Mouse (Mus musculus): ENCODE measurements around the gene Timm29. TPM values are rescaled to one million over a fixed set of nuclear protein-coding genes. Genes with fewer than 3 reads are reported as not detected.

Gene Timm29
- 16.5 and 17.3 TPM in 2 replicates for polyA plus RNA-seq (2015; fragmentation: Nextera tagmentation; extraction: Ambion mirVana)

- Histone ChIP-seq H3K9ac (replicated peaks; ENCODE audit: low read depth) (peak within 1 kb of the TSS; percentile 79), H3K4me2 (replicated peaks; ENCODE audit: low read depth, low read length) (peak within 1 kb of the TSS; percentile 87), H3K27me3 (replicated peaks; ENCODE audit: insufficient read depth, low read length) (no peaks in the 10 kb centered on the region), H3K27ac (ENCODE audit: low read length) (peak within 1 kb of the TSS; percentile 84), H3K9me3 (ENCODE audit: low read length) (no peaks in the 10 kb centered on the region), H3K36me3 (ENCODE audit: insufficient read depth, low read length) (peaks cover 6% of the 10 kb centered on the region), H3K4me1 (ENCODE audit: insufficient read depth, low read depth, low read length) (0 out of 2 replicates have a peak, but pooled peaks cover 6% of the 10 kb centered on the region), H3K4me3 (ENCODE audit: low read depth, low read length) (peak within 1 kb of the TSS; percentile 84)
- peak; percentile 98 for DNase-seq (ENCODE audit: low spot score)
- peak; percentile 93 for ATAC-seq
- WGBS: 1% methylated on average over 30 of the region's 30 CpGs
- TF ChIP-seq CTCF (IDR thresholded peaks at IDR 0.05) (no peak), EP300 (IDR thresholded peaks at IDR 0.05) (no peak)
Observed at GRCm38 (mm10) chr9:21592703-21593121, at the start of gene Timm29, which contains the start of gene Yipf2. Gene Timm29, plus strand, starts transcription at chr9:21592722. Gene Yipf2, minus strand, starts transcription at chr9:21592828.

- 15% methylated on average over 9 of the region's 9 CpGs for WGBS
- Histone ChIP-seq H3K4me1 (ENCODE audit: insufficient read depth, low read depth, low read length) (peaks cover 4% of the 10 kb centered on the region; the same call in 1 of the 2 replicates), H3K4me2 (replicated peaks; ENCODE audit: low read depth, low read length) (peak overlapping the region; percentile 87), H3K9me3 (ENCODE audit: low read length) (no peaks in the 10 kb centered on the region), H3K4me3 (ENCODE audit: low read depth, low read length) (peak overlapping the region; percentile 58), H3K36me3 (ENCODE audit: insufficient read depth, low read length) (no peaks in the 10 kb centered on the region), H3K27ac (ENCODE audit: low read length) (peak overlapping the region; percentile 95), H3K27me3 (replicated peaks; ENCODE audit: insufficient read depth, low read length) (no peaks in the 10 kb centered on the region), H3K9ac (replicated peaks; ENCODE audit: low read depth) (peak overlapping the region; percentile 34; the same call in 1 of the 2 replicates)
- ATAC-seq: peak; percentile 64
- DNase-seq (ENCODE audit: low spot score): no peak
- TF ChIP-seq CTCF (IDR thresholded peaks at IDR 0.05): peak; percentile 29
- TF ChIP-seq EP300 (IDR thresholded peaks at IDR 0.05): no peak
Observed at GRCm38 (mm10) chr9:21545351-21545915, 47.1 kb upstream of the Timm29 start.

GRCm38 (mm10) chr9:21545916-21546788 lies 46.4 kb upstream of the Timm29 start:
- Histone ChIP-seq H3K4me1 (ENCODE audit: insufficient read depth, low read depth, low read length) (peaks cover 4% of the 10 kb centered on the region; the same call in 1 of the 2 replicates), H3K9me3 (ENCODE audit: low read length) (no peaks in the 10 kb centered on the region), H3K27ac (ENCODE audit: low read length) (peak overlapping the region; percentile 95), H3K4me3 (ENCODE audit: low read depth, low read length) (peak overlapping the region; percentile 64), H3K27me3 (replicated peaks; ENCODE audit: insufficient read depth, low read length) (no peaks in the 10 kb centered on the region), H3K9ac (replicated peaks; ENCODE audit: low read depth) (peak overlapping the region; percentile 34; the same call in 1 of the 2 replicates), H3K4me2 (replicated peaks; ENCODE audit: low read depth, low read length) (peak overlapping the region; percentile 87), H3K36me3 (ENCODE audit: insufficient read depth, low read length) (no peaks in the 10 kb centered on the region)
- WGBS: under 1% methylated on average over 53 of the region's 67 CpGs
- ATAC-seq (peak; percentile 92), DNase-seq (ENCODE audit: low spot score) (peak; percentile 99)
- TF ChIP-seq CTCF (IDR thresholded peaks at IDR 0.05) (peak; percentile 71), EP300 (IDR thresholded peaks at IDR 0.05) (no peak)

GRCm38 (mm10) chr9:21546789-21547074 lies 45.8 kb upstream of the Timm29 start, which contains the start of gene Carm1:
Gene Carm1, plus strand, starts transcription at chr9:21546894.
- no peaks in the 10 kb centered on the region for H3K27me3 ChIP-seq (replicated peaks; ENCODE audit: insufficient read depth, low read length)
- H3K4me2 ChIP-seq (replicated peaks; ENCODE audit: low read depth, low read length): peak within 1 kb of the TSS; percentile 87
- H3K27ac ChIP-seq (ENCODE audit: low read length): peak within 1 kb of the TSS; percentile 95
- WGBS: 2% methylated on average over 11 of the region's 52 CpGs
- peak within 1 kb of the TSS; percentile 80 for H3K9ac ChIP-seq (replicated peaks; ENCODE audit: low read depth)
- H3K4me1 ChIP-seq (ENCODE audit: insufficient read depth, low read depth, low read length): peaks cover 4% of the 10 kb centered on the region; the same call in 1 of the 2 replicates
- ATAC-seq (no peak), DNase-seq (ENCODE audit: low spot score) (no peak)
- TF ChIP-seq CTCF (IDR thresholded peaks at IDR 0.05): no peak
- no peak for TF ChIP-seq EP300 (IDR thresholded peaks at IDR 0.05)
- no peaks in the 10 kb centered on the region for H3K36me3 ChIP-seq (ENCODE audit: insufficient read depth, low read length)
- peak within 1 kb of the TSS; percentile 64 for H3K4me3 ChIP-seq (ENCODE audit: low read depth, low read length)
- no peaks in the 10 kb centered on the region for H3K9me3 ChIP-seq (ENCODE audit: low read length)

- H3K4me2 ChIP-seq (replicated peaks; ENCODE audit: low read depth, low read length): peak overlapping the region; percentile 87
- peaks cover 4% of the 10 kb centered on the region; the same call in 1 of the 2 replicates for H3K4me1 ChIP-seq (ENCODE audit: insufficient read depth, low read depth, low read length)
- peak overlapping the region; percentile 95 for H3K27ac ChIP-seq (ENCODE audit: low read length)
- no peaks in the 10 kb centered on the region for H3K36me3 ChIP-seq (ENCODE audit: insufficient read depth, low read length)
- DNase-seq (ENCODE audit: low spot score) (peak; percentile 74), ATAC-seq (peak; percentile 13)
- H3K9me3 ChIP-seq (ENCODE audit: low read length): no peaks in the 10 kb centered on the region
- peak overlapping the region; percentile 80 for H3K9ac ChIP-seq (replicated peaks; ENCODE audit: low read depth)
- TF ChIP-seq CTCF (IDR thresholded peaks at IDR 0.05) (peak; percentile 34), EP300 (IDR thresholded peaks at IDR 0.05) (no peak)
- H3K27me3 ChIP-seq (replicated peaks; ENCODE audit: insufficient read depth, low read length): no peaks in the 10 kb centered on the region
- H3K4me3 ChIP-seq (ENCODE audit: low read depth, low read length): peak overlapping the region; percentile 64
- under 1% methylated on average over 45 of the region's 66 CpGs for WGBS
Observed at GRCm38 (mm10) chr9:21547075-21547941, 45.2 kb upstream of the Timm29 start.
